Mouse (Mus musculus): Measurements from ENCODE around the gene Chn2. TPM values are rescaled to one million over a fixed set of nuclear protein-coding genes. Genes with fewer than 3 reads are reported as not detected.

The Chn2 gene
- total and polyA plus RNA-seq, 3 experiments = not detected

DNA sequence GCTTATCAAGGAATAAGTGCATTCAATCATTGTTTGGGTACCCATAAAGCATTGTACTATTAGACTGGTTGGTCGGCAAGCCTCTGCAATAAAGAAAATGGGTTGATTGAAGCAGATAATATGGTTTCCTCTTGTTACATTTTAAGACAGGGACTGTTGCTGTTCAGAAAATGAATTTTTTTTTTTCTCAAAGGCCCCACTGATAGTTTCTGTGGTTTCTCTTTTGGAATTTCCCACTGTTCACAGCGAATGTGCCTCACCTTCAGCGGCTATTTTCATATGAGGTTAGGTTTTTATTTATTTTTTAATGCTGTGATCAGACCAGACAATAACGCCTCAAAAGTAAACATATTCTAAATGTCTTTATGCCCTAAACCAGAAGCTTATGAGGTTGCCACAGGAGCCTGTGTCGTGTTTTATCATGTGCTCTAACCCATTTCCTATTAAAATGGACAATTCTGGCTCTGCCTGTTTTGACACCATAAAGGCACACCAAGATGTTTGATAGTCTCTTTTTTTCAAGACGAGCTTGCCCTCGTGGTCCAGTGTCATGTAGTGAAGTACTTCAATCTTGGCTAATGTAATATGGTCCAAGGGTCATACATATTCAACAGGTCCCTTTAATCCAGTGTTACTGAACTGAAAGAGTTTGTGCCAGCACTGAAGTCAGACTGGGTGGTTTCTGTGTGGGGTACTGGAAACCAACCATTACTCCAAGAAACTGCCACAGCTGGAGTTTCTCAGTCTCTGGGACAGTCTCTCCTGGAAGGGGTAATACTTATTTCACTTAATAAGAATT, 112.3 kb downstream of the Chn2 start:
- TF ChIP-seq JUND (IDR thresholded peaks at IDR 0.05; ENCODE audit: low read depth, low read length) = no peak
- TF ChIP-seq POLR2A (IDR thresholded peaks at IDR 0.05; ENCODE audit: control insufficient read depth in 1 of 2, insufficient read depth in 1 of 2, low read depth in 1 of 2, low read length in 2 of 2, poor library complexity in 1 of 2) = no peak
- no peak for TF ChIP-seq POLR2AphosphoS2 (IDR thresholded peaks at IDR 0.05; ENCODE audit: low read length)
- TF ChIP-seq GABPA (IDR thresholded peaks at IDR 0.05; ENCODE audit: low read depth, low read length) = no peak
- TF ChIP-seq GATA1 (IDR thresholded peaks at IDR 0.05; ENCODE audit: low read depth, low read length) = no peak
- no peak for TF ChIP-seq TCF12 (IDR thresholded peaks at IDR 0.05; ENCODE audit: low read depth, low read length)
- no peak for TF ChIP-seq EP300 (IDR thresholded peaks at IDR 0.05; ENCODE audit: low read depth in 1 of 2, low read length in 2 of 2)
- TF ChIP-seq RAD21 (IDR thresholded peaks at IDR 0.05; ENCODE audit: low read depth, low read length) = no peak
- no peak for TF ChIP-seq RCOR1 (IDR thresholded peaks at IDR 0.05; ENCODE audit: low read depth, low read length)
- no peak for TF ChIP-seq HCFC1 (IDR thresholded peaks at IDR 0.05; ENCODE audit: low read depth, low read length)
- H3K79me2 ChIP-seq (ENCODE audit: control insufficient read depth, insufficient read depth, low read length, poor library complexity) = no peaks in the 10 kb centered on the region
- no peaks in the 10 kb centered on the region for H3K27me3 ChIP-seq (ENCODE audit: control insufficient read depth in 1 of 2, insufficient read depth in 2 of 2, low read length in 2 of 2)
- H3K36me3 ChIP-seq (ENCODE audit: control insufficient read depth in 1 of 2, insufficient read depth in 2 of 2, low read length in 2 of 2) = no peaks in the 10 kb centered on the region
- H3K4me1 ChIP-seq (ENCODE audit: control insufficient read depth in 1 of 2, insufficient read depth in 2 of 2, low read length in 2 of 2) = no peaks in the 10 kb centered on the region
- DNase-seq (ENCODE audit: low read depth, low spot score) = no peak
- no peak overlapping the region for H3K27ac ChIP-seq (ENCODE audit: control insufficient read depth, low read depth, low read length)
- H3K4me3 ChIP-seq (ENCODE audit: control insufficient read depth in 1 of 2, insufficient read depth in 1 of 2, low read depth in 2 of 2, low read length in 2 of 2) = no peak overlapping the region
- H3K9me3 ChIP-seq (replicated peaks; ENCODE audit: insufficient read depth, low read length) = no peaks in the 10 kb centered on the region
- H3K9ac ChIP-seq (ENCODE audit: control insufficient read depth, low read depth, low read length, poor library complexity, severe bottlenecking) = no peak overlapping the region

DNA sequence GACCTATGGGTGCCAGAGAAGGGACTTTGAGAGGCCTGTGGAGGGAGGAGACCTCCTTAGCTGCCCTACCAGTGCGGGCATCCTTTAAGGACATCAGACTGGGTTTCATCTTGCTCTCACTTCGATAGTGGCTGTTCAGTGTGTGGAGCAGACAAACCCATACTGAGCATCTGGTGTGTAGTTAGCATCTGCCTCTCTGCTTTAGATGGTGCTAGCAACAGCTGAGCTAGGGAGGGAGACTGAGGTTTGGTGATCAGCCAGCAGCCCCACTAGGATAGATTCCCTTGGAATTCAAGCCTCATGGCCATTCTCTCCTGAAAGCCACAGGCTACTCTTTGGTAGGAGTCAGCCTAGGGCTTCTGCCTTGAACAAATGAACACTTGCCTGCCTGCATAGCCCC, 117.7 kb downstream of the Chn2 start:
- Histone ChIP-seq H3K27ac (ENCODE audit: control insufficient read depth, low read depth, low read length) (no peak overlapping the region), H3K27me3 (ENCODE audit: control insufficient read depth in 1 of 2, insufficient read depth in 2 of 2, low read length in 2 of 2) (no peaks in the 10 kb centered on the region), H3K36me3 (ENCODE audit: control insufficient read depth in 1 of 2, insufficient read depth in 2 of 2, low read length in 2 of 2) (no peaks in the 10 kb centered on the region), H3K9me3 (replicated peaks; ENCODE audit: insufficient read depth, low read length) (no peaks in the 10 kb centered on the region), H3K4me3 (ENCODE audit: control insufficient read depth in 1 of 2, insufficient read depth in 1 of 2, low read depth in 2 of 2, low read length in 2 of 2) (no peak overlapping the region), H3K79me2 (ENCODE audit: control insufficient read depth, insufficient read depth, low read length, poor library complexity) (no peaks in the 10 kb centered on the region), H3K4me1 (ENCODE audit: control insufficient read depth in 1 of 2, insufficient read depth in 2 of 2, low read length in 2 of 2) (no peaks in the 10 kb centered on the region), H3K9ac (ENCODE audit: control insufficient read depth, low read depth, low read length, poor library complexity, severe bottlenecking) (no peak overlapping the region)
- DNase-seq (ENCODE audit: low read depth, low spot score) = no peak
- TF ChIP-seq MEF2A (IDR thresholded peaks at IDR 0.05; ENCODE audit: extremely low read depth, insufficient replicate concordance, low read depth, low read length, poor library complexity, severe bottlenecking) = no peak
- no peak for TF ChIP-seq EP300 (IDR thresholded peaks at IDR 0.05; ENCODE audit: low read depth in 1 of 2, low read length in 2 of 2)
- TF ChIP-seq CHD2 (IDR thresholded peaks at IDR 0.05; ENCODE audit: low read length) = no peak
- TF ChIP-seq RCOR1 (IDR thresholded peaks at IDR 0.05; ENCODE audit: low read depth, low read length) = no peak
- no peak for TF ChIP-seq JUND (IDR thresholded peaks at IDR 0.05; ENCODE audit: low read depth, low read length)
- no peak for TF ChIP-seq MXI1 (IDR thresholded peaks at IDR 0.05; ENCODE audit: low read depth, low read length)

DNA sequence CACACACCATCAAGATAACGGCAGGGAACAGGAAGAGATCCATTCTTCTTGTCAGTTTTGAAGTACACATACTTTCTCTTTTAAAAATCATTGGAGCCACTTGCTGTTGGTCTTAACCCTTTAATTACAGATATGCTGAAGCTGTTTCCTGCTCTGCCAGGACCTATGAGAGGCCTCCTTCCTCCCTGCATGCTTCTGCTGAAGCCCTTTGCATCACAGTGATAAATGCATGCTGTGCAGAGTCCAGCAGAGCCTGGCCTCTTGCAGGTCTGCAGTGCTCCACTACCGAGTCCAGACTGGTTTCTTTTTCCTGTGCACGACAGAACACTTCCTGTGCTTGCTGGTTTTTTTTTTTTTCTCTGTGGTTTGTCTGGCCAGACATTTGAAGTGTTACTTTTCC, 119.0 kb downstream of the Chn2 start:
- Histone ChIP-seq H3K27ac (ENCODE audit: control insufficient read depth, low read depth, low read length) (no peak overlapping the region), H3K79me2 (ENCODE audit: control insufficient read depth, insufficient read depth, low read length, poor library complexity) (no peaks in the 10 kb centered on the region), H3K9ac (ENCODE audit: control insufficient read depth, low read depth, low read length, poor library complexity, severe bottlenecking) (no peak overlapping the region), H3K4me3 (ENCODE audit: control insufficient read depth in 1 of 2, insufficient read depth in 1 of 2, low read depth in 2 of 2, low read length in 2 of 2) (no peak overlapping the region), H3K4me1 (ENCODE audit: control insufficient read depth in 1 of 2, insufficient read depth in 2 of 2, low read length in 2 of 2) (no peaks in the 10 kb centered on the region), H3K27me3 (ENCODE audit: control insufficient read depth in 1 of 2, insufficient read depth in 2 of 2, low read length in 2 of 2) (no peaks in the 10 kb centered on the region), H3K36me3 (ENCODE audit: control insufficient read depth in 1 of 2, insufficient read depth in 2 of 2, low read length in 2 of 2) (no peaks in the 10 kb centered on the region), H3K9me3 (replicated peaks; ENCODE audit: insufficient read depth, low read length) (no peaks in the 10 kb centered on the region)
- DNase-seq (ENCODE audit: low read depth, low spot score) = no peak
- no peak for TF ChIP-seq USF2 (IDR thresholded peaks at IDR 0.05; ENCODE audit: borderline replicate concordance in 1 of 2, insufficient read depth in 1 of 2, low read depth in 1 of 2, low read length in 2 of 2)
- no peak for TF ChIP-seq CHD2 (IDR thresholded peaks at IDR 0.05; ENCODE audit: low read length)
- TF ChIP-seq KAT2A (conservative IDR thresholded peaks at IDR 0.05; ENCODE audit: low read depth, low read length) = no peak
- TF ChIP-seq MYB (IDR thresholded peaks at IDR 0.05; ENCODE audit: low read depth, low read length) = no peak
- no peak for TF ChIP-seq ELF1 (IDR thresholded peaks at IDR 0.05; ENCODE audit: low read depth, low read length)
- no peak for TF ChIP-seq E2F4 (IDR thresholded peaks at IDR 0.05; ENCODE audit: borderline replicate concordance, low read depth, low read length)
- no peak for TF ChIP-seq ZKSCAN1 (IDR thresholded peaks at IDR 0.05; ENCODE audit: low read depth, low read length)
- no peak for TF ChIP-seq CTCF (IDR thresholded peaks at IDR 0.05 in 2 of 3, conservative IDR thresholded peaks at IDR 0.05 in 1 of 3; ENCODE audit: control insufficient read depth in 1 of 3, insufficient read depth in 1 of 3, low read depth in 2 of 3, low read length in 3 of 3, poor library complexity in 1 of 3, severe bottlenecking in 1 of 3)
- no peak for TF ChIP-seq MAZ (IDR thresholded peaks at IDR 0.05; ENCODE audit: low read depth, low read length)
- TF ChIP-seq USF1 (IDR thresholded peaks at IDR 0.05; ENCODE audit: low read depth, low read length) = no peak
- TF ChIP-seq EP300 (IDR thresholded peaks at IDR 0.05; ENCODE audit: low read depth in 1 of 2, low read length in 2 of 2) = no peak
- no peak for TF ChIP-seq TBP (IDR thresholded peaks at IDR 0.05; ENCODE audit: low read depth, low read length)
- TF ChIP-seq NELFE (IDR thresholded peaks at IDR 0.05; ENCODE audit: low read depth, low read length) = no peak
- TF ChIP-seq ZC3H11A (IDR thresholded peaks at IDR 0.05; ENCODE audit: low read depth, low read length) = no peak
